Mouse (Mus musculus): ENCODE results near the gene Slc44a5.

- no peak for TF ChIP-seq POLR2A (IDR thresholded peaks at IDR 0.05; ENCODE audit: low read depth, low read length)
- TF ChIP-seq CTCF (IDR thresholded peaks at IDR 0.05; ENCODE audit: borderline replicate concordance, insufficient read depth, low read length) = no peak
These were observed 128.4 kb downstream of the Slc44a5 start for GRCm38 (mm10) chr3:154101671-154102070.
